Comparison of ENCODE assay signal across 8 mouse cellular contexts in the genomic region with DNA sequence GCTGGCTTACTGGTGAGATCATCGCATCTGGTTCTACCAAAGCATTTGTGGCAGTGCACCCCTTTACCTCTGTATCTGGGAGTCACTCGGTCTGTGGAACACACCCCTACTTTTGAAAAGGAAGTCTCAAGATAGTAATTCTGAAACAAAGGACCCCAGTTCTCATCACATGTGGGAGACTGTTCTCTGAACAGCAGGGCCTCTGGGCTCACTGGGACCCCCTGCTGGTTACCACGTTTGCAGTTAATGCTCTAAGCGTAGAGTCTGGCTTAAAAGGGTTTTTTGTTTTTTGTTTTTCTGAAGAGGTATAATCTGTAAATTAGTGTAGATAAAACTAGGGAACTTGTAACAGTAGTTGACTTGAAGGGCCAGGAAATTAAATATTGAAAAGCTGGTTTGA. TPM values are rescaled to one million over a fixed set of nuclear protein-coding genes. Genes with fewer than 3 reads are reported as not detected.
DNase-seq lines count a peak whose midpoint lies in the region; ATAC-seq and TF ChIP-seq lines count a peak whose summit lies in the region.

No protein-coding gene starts in this region.

- no peak overlapping the region for H3K4me3 ChIP-seq in heart, postnatal 0 days (ENCODE audit: low read depth, low read length)
- no peak overlapping the region for H3K4me3 ChIP-seq in lung, embryonic 16.5 days (ENCODE audit: low read length)

- DNase-seq in heart, adult 8-10 months (ENCODE audit: low spot score) = peak; percentile 22
- no peak for DNase-seq in heart, postnatal 25 days (ENCODE audit: low spot score)
- DNase-seq in A20 (ENCODE audit: low read depth, low spot score) = peak; percentile 54
- DNase-seq in T-cell, adult 2 months (ENCODE audit: low spot score) = peak; percentile 76
- DNase-seq in heart, postnatal 0 days (ENCODE audit: low spot score) = no peak
- peak; percentile 62 for DNase-seq in splenic B cell, adult 2 months (ENCODE audit: low read depth, low spot score)

- H3K27ac ChIP-seq in heart, postnatal 0 days (ENCODE audit: low read depth) = peak overlapping the region; percentile 68
- H3K27ac ChIP-seq in lung, embryonic 16.5 days (ENCODE audit: low read length) = peak overlapping the region; percentile 60

- TF ChIP-seq CTCF in heart, postnatal 0 days (IDR thresholded peaks at IDR 0.05; ENCODE audit: low read depth) = peak; percentile 34

- intact Hi-C loops in heart, postnatal 25 days (cut with DNase I) = no loop called here

- ATAC-seq in heart, postnatal 0 days (ENCODE audit: insufficient read depth, low read depth) = no peak
- ATAC-seq in lung, embryonic 16.5 days (ENCODE audit: low read depth) = 0 out of 2 replicates have a peak, but pooled peaks have one; percentile 29
- ATAC-seq in megakaryocyte-erythroid progenitor cell, adult 5-6 weeks (replicated peaks; ENCODE audit: low FRiP score, low TSS enrichment, poor library complexity, severe bottlenecking) = no peak

- H3K36me3 ChIP-seq in heart, postnatal 0 days (replicated peaks; ENCODE audit: control insufficient read depth, insufficient read depth, low read length) = no peaks in the 10 kb centered on the region
- H3K36me3 ChIP-seq in lung, embryonic 16.5 days (ENCODE audit: control insufficient read depth, insufficient read depth, low read length) = no peaks in the 10 kb centered on the region
- no peaks in the 10 kb centered on the region for H3K36me3 ChIP-seq in splenic B cell, adult 2 months (ENCODE audit: control insufficient read depth, insufficient read depth, low read length, poor library complexity, severe bottlenecking)

- no peak overlapping the region for H3K9ac ChIP-seq in heart, postnatal 0 days (replicated peaks; ENCODE audit: low read depth, low read length)
- H3K9ac ChIP-seq in lung, embryonic 16.5 days (ENCODE audit: low read length) = no peak overlapping the region

- no peaks in the 10 kb centered on the region for H3K9me3 ChIP-seq in heart, postnatal 0 days (replicated peaks; ENCODE audit: control insufficient read depth, low read length)
- no peaks in the 10 kb centered on the region for H3K9me3 ChIP-seq in lung, embryonic 16.5 days (ENCODE audit: control insufficient read depth, low read length)

- TF ChIP-seq EP300 in heart, postnatal 0 days (IDR thresholded peaks at IDR 0.05; ENCODE audit: low read depth) = no peak

- WGBS in heart, postnatal 0 days = 49% methylated on average over 4 of the region's 4 CpGs
- 39% methylated on average over 4 of the region's 4 CpGs for WGBS in lung, embryonic 16.5 days

- H3K27me3 ChIP-seq in heart, postnatal 0 days (ENCODE audit: control insufficient read depth, insufficient read depth, low read length) = no peaks in the 10 kb centered on the region
- H3K27me3 ChIP-seq in lung, embryonic 16.5 days (ENCODE audit: control insufficient read depth, insufficient read depth, low read depth, low read length) = no peaks in the 10 kb centered on the region
- H3K27me3 ChIP-seq in splenic B cell, adult 2 months (ENCODE audit: control insufficient read depth, insufficient read depth, low read length, poor library complexity, severe bottlenecking) = no peaks in the 10 kb centered on the region

- H3K4me2 ChIP-seq in heart, postnatal 0 days (ENCODE audit: low read depth, low read length) = no peak overlapping the region
- no peak overlapping the region for H3K4me2 ChIP-seq in lung, embryonic 16.5 days (ENCODE audit: low read depth, low read length)

- 0 out of 2 replicates have a peak, but pooled peaks cover 11% of the 10 kb centered on the region for H3K4me1 ChIP-seq in heart, postnatal 0 days (ENCODE audit: control insufficient read depth, insufficient read depth)
- peaks cover 11% of the 10 kb centered on the region; the same call in 1 of the 2 replicates for H3K4me1 ChIP-seq in lung, embryonic 16.5 days (replicated peaks; ENCODE audit: control insufficient read depth, insufficient read depth, low read length)

RNA-seq across cellular contexts. Expression of gene Vcl, which starts 42.9 kb away (rescaled TPM):
- total RNA-seq in heart, adult 8-10 months (2022) = 100 to 1,000 TPM in 3 of 4 experiments, 10 to 100 TPM in 1; 91.8 to 108 (median 105) TPM
- total RNA-seq in heart, postnatal 25 days (2021) = 100 to 1,000 TPM; 126 to 132 TPM
- total RNA-seq in heart, postnatal 0 days (2014; rRNA removed; ENCODE audit: low replicate concordance) = 124 and 140 TPM in 2 replicates
- 42.3 and 50.2 TPM in 2 replicates for polyA plus RNA-seq in heart, postnatal 0 days (2015; fragmentation: Nextera tagmentation; extraction: Ambion mirVana)
- 70.5 and 72.3 TPM in 2 replicates for polyA plus RNA-seq in lung, embryonic 16.5 days (2015; fragmentation: Nextera tagmentation; extraction: Ambion mirVana)
- total RNA-seq in megakaryocyte-erythroid progenitor cell, adult 5-6 weeks (2014; fragmentation: Nextera tagmentation) = 56.7 and 62.3 TPM in 2 replicates
- 55.2 and 63.7 TPM in 2 replicates for total RNA-seq in megakaryocyte-erythroid progenitor cell, adult 5-6 weeks (2017)

RNA-seq across cellular contexts. Expression of gene Plau, which starts 49.8 kb away (rescaled TPM):
- 1 to 10 TPM; 4.9 to 7.7 (median 5.6) TPM for total RNA-seq in heart, adult 8-10 months (2022)
- total RNA-seq in heart, postnatal 25 days (2021) = 1 to 10 TPM; 4.5 to 4.6 TPM
- 3.3 and 4.2 TPM in 2 replicates for total RNA-seq in heart, postnatal 0 days (2014; rRNA removed; ENCODE audit: low replicate concordance)
- 0.84 and 0.89 TPM in 2 replicates for polyA plus RNA-seq in heart, postnatal 0 days (2015; fragmentation: Nextera tagmentation; extraction: Ambion mirVana)
- polyA plus RNA-seq in lung, embryonic 16.5 days (2015; fragmentation: Nextera tagmentation; extraction: Ambion mirVana) = 1.8 and 2.1 TPM in 2 replicates
- total RNA-seq in megakaryocyte-erythroid progenitor cell, adult 5-6 weeks (2014; fragmentation: Nextera tagmentation) = not detected in 2 replicates
- 0.38 TPM in 1 of 2 replicates, not detected in the other for total RNA-seq in megakaryocyte-erythroid progenitor cell, adult 5-6 weeks (2017)

Comparison
In these comparisons a context has a peak if more than half of its experiments do, and no peak if none do; other contexts are left out.
1. DNase-seq: peak in heart, adult 8-10 months (single experiment), A20 (single experiment), T-cell, adult 2 months (single experiment) and splenic B cell, adult 2 months (single experiment); none in heart, postnatal 25 days (single experiment) and heart, postnatal 0 days (single experiment).